Mouse (Mus musculus): ENCODE measurements around the gene Atg4c. TPM values are rescaled to one million over a fixed set of nuclear protein-coding genes. Genes with fewer than 3 reads are reported as not detected.
A peak's percentile ranks its signal among the peaks of the same experiment; 100 is the strongest.

Gene Atg4c
- polyA plus RNA-seq, 1 experiment = 29.1 TPM

DNA sequence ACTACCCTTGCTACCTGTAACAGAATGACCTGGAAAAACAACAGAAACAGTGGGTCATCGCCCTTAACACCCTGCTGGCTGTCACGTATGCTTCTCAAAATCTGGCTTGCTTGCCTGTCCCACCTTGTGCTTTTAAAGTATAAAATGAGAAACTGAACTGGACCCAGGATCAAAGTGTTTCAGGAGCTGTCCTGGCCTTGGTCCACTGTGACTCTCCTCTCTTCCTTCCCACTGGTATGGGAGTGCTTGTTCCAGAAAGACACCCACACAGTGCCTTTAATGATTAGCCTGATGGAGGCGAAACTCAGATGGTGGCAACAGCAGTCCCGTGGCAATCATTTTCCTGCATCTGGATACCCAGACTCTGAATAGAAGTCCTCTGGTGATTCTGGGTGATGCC lies 9.1 kb upstream of the Atg4c start:
- no peak for DNase-seq (ENCODE audit: extremely low spot score in 1 of 2, low spot score in 1 of 2)

DNA sequence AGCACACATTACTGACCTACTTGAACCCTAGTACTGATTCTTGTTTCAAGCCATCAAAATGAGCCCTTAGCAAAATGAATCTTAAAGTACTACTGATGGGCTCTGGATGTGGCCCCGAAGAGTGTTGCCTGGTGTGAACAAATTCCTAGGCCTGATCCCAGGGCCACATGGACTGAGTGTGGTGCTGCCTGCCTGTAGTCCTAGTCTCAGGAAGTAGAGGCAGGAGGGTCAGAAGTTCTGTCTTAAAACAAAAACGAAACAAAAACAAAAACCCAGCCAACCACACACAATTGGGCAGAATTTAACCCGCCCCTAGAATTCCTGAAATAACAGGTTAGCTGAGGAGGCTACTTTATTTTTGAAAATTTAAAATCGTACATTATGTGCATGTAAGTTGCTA lies 8.4 kb upstream of the Atg4c start:
- DNase-seq (ENCODE audit: extremely low spot score in 1 of 2, low spot score in 1 of 2) = no peak

DNA sequence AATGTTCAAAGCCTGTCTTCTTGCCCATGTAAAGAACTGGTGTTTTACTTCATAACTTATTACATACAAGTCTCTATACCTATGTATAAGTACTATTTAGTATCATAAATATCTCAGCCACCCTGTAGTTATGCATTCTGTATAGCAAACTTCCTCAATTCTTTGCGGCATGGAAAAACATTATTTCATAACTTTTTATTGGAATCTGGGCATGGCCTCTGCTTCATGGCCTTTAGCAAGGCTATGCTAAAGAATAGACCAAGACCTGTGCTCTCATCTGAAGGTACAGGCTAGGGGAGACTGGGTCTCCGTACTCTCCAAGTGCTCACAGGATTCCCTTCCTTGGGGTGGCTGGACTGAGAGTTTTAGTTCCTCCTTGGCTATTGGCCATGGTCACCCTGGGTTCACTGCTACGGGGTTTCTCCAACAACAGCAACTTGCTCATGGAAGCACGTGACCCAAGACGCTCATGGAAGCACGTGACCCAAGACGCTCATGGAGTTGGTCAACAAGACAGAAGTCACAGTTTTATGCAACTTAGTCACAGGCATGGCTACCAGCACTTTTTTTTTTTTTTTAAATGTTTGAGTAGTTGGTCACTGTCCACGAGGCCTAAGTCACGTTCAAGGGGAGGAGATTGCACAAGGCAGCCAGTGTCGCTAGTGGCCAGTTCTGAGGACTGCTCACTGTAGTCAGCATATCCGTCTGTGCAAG lies 7.2 kb upstream of the Atg4c start:
- DNase-seq (ENCODE audit: extremely low spot score in 1 of 2, low spot score in 1 of 2) = no peak

DNA sequence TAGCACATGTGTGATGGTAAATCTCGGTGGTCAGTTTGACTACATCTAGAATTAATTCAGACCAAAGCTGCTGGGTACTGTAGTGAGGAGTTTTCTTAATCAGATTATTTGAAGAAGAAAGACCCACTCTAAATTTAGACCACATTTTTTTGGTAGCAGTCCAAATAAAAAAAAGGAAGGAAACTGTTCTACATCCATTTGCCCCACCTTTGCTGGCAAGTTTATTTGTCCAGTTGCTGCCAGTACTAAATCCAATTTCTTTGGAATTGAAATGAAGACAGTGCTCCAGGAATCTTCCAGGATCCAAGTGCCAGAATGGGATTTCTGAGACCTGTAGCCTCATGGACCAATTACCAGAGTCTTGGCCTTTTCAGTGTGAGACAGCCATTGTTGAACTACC lies 1.1 kb upstream of the Atg4c start:
- DNase-seq (ENCODE audit: extremely low spot score in 1 of 2, low spot score in 1 of 2) = no peak

DNA sequence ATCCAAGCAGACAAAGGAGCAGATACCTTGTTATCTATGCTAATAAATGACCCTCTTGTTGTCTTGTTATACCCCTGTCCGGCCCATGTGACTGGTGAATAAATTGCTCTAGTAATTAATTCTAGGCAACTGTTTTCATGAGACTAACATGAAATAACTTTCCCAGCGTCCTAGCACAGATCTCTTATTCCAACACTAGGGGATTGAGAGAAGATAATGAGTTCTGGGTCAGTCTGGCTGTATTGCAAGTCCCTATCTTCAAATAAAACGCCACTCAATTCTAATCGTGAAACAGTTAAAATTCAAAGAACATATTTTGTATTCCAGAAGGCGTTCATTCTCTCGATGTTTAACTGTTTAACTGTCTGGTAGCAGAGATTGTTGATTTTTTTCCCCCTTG lies 520 bp upstream of the Atg4c start:
- no peak for DNase-seq (ENCODE audit: extremely low spot score in 1 of 2, low spot score in 1 of 2)

DNA sequence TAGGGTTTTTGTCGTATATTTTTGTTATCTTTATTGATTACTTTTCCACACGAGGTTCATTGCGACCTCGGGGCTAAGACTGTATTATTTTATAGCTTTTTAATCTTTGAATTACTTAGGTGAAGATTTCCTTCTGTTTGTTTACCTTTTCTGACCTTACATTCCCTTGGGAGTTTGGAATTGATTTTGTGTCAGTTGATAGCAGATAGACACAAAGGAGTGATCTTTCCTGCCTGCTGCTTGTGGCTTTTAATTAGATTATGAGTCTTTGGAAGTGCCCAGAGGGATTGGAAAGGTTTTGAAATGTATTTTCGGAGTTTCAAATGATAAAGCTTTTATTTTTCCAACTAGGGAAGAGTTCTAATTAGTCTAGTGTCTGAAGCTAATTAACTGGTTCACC lies 1.1 kb downstream of the Atg4c start:
- DNase-seq (ENCODE audit: extremely low spot score in 1 of 2, low spot score in 1 of 2) = no peak

DNA sequence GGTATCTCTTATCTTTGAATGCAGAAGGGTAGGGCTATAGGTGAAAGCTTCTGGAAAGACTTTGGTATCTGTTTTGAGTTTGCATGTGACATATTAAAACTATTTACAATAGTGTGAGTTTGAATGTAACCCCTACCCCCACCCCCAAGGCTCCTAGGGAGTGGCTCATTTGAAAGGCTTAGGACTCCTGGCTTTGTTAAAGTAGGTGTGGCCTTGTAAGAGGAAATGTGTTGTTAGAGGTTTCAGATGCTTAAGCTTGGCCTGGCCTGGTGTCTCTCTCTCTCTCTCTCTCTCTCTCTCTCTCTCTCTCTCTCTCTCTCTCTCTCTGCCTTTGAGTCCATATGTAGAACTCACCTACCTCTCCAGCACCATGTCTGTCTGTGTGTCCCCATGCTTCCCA lies 5.0 kb downstream of the Atg4c start:
- no peak for DNase-seq (ENCODE audit: extremely low spot score in 1 of 2, low spot score in 1 of 2)

DNA sequence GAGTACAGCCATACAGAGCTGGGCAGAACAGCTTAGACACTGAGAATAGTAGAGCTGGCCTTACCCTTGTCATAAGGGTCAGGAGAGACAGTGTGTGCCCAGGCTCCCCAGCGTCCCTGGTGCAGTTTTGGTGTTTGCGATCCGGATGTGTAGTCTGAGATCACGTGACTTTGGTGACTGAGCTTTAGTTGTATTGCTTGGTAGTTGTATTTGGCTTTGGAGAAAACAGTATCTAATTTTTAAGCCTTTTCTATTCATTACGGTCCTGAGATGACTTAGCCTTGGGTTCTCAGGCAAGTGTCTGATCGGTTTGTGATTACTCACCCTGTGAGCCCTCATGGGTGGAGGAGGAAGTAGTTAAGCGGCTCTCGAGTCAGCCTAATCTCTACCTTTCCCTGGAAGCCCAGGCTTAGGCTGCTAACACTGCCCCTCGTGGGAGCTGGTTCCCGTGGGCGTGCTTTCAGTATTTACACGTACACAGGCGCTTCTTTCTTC lies 6.1 kb downstream of the Atg4c start:
- peak in 1 of 2 experiments; percentile 30 for DNase-seq (ENCODE audit: extremely low spot score in 1 of 2, low spot score in 1 of 2)

DNA sequence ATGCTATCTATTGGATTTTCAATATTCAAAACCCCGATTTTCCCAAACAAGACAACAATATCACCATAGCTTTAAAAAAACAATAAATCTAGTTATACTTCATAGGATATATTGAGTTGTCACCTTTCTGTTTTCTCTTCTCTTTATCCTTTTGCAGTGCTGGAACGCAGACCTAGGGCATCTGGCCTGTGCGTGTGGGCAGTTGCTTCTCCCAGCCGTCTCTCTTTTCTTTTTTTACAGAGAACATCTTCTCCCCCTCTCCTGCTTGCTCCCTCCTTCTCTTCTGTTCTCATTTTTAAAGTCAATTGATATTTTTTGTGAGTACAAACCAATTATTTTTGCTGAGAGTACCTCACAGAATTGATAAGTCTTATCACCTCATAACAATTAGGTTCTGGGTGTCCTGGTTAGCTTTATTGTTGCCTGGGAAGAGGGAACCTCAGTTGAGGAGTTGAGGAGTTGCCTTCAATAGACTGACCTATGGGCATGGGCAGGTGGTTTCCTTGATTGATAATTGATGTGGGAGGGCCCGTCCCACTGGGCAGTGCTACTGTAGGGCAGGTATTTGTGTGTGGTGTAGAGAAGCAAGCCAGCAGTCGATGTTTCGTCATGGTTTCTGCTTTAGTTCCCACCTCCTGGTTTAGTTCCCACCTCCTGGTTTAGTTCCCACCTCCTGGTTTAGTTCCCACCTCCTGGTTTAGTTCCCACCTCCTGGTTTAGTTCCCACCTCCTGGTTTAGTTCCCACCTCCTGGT lies 6.8 kb downstream of the Atg4c start:
- DNase-seq (ENCODE audit: extremely low spot score in 1 of 2, low spot score in 1 of 2) = peak in 1 of 2 experiments; percentile 50

DNA sequence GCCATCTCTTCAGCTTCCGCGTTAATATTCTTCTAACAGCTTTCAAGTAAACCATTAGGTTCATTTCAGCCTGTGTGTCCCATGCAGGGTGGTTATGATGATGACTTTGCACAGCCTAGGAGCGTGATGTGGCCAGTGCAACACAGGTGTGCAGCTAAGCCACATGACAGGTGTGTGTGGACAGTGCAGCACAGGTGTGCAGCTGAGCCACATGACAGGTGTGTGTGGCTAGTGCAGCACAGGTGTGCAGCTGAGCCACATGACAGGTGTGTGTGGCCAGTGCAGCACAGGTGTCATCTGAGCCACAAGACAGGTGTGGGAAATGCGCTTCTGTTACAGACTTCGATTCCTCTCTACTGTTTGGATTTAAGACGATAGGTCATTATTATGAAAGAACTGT lies 12.0 kb downstream of the Atg4c start:
- no peak for DNase-seq (ENCODE audit: extremely low spot score in 1 of 2, low spot score in 1 of 2)

DNA sequence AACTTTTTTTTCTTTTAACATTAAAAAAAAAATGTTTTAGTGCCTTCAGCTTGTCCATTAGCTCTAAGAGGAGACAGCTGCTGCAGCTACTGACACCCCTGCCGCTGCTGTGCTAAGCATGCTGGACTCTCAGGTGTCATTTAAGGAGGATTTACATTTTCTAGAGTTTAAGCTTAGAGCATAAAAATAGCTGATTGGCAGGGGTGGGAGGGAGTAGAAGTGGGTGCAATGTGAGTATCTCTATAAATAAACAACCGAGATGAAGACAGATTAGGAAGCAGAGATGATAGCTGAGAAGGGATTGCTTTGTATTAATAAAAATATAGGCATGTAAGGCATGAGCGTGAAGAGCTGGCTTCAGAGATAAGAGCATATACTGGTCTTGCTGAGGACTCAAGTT lies 12.6 kb downstream of the Atg4c start:
- DNase-seq (ENCODE audit: extremely low spot score in 1 of 2, low spot score in 1 of 2) = peak in 1 of 2 experiments; percentile 26

DNA sequence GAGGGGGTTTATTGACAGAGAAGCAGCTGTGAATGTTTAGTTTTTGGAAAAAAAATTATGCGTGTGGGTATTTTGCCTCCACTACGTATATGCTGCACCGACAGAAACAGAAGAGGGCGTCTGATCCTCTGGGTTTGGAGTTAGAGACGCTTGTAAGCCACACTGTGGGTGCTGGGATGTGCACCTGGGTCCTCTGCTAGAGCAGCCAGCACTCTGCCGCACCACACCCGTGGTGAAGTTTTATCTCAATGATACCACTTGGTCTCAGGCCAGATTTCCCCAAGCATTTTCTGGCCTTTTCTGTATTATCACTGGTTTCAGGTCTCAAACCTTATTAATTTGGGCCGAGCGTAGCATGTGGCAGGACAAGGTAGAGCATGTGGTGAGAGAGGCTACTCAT lies 16.4 kb downstream of the Atg4c start:
- DNase-seq (ENCODE audit: extremely low spot score in 1 of 2, low spot score in 1 of 2) = no peak

DNA sequence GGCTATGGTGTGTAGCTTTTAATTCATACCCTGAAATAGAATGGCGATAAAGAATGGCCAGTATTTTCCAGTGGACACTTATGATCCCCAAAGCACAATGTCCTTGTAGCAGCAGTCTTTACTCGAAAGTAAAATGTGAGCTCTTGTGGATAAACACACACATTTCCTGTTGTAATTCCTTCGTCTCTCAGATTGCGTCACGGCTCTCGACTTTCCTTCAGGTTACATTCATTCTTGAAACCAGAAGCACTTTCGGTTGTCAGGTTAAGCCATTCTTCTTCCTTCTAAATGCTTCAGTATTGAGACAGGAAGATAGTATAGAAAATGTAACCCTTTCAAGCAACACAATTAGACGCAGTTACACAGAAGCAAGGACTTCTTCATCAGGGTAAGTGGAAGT lies 17.9 kb downstream of the Atg4c start:
- no peak for DNase-seq (ENCODE audit: extremely low spot score in 1 of 2, low spot score in 1 of 2)

DNA sequence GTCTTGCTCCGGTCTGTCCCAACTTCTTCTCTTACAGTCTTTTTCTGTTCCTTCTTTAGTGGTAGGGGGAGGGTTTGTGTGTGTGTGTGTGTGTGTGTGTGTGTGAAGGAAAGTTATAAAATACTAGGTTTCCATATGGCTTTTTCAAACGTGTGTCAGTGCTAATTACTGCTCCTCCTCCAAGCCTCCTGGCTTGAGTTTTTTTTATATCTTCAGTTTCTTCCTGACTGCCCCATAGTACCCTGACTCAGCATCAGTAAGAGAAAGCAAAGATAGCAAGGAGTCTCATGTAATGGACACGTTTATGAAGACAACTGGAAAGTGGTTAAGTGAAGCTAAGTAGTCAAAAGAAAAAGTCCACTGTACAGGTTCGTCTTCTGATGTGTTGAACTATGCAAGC lies 19.4 kb downstream of the Atg4c start:
- peak in 1 of 2 experiments; percentile 52 for DNase-seq (ENCODE audit: extremely low spot score in 1 of 2, low spot score in 1 of 2)

DNA sequence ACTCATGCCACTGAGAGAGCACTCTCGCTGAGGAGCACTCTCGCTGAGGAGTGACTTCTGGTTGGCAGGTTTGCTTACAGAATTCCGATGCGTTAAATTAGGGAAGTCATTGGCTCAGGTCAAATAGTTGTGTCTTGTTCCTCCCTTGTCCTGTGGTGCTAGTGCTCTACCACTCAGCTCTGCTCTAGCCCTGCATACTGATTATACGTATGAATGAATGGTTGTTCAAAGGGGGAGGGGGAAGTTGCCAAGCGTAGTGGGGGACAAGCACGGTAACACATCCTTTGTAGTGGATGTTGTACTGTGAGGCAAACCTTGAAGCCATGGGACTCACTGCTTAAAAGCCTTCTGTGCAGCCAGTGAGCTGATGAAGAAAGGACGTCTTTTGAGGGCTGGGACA lies 28.5 kb downstream of the Atg4c start:
- DNase-seq (ENCODE audit: extremely low spot score in 1 of 2, low spot score in 1 of 2) = no peak

DNA sequence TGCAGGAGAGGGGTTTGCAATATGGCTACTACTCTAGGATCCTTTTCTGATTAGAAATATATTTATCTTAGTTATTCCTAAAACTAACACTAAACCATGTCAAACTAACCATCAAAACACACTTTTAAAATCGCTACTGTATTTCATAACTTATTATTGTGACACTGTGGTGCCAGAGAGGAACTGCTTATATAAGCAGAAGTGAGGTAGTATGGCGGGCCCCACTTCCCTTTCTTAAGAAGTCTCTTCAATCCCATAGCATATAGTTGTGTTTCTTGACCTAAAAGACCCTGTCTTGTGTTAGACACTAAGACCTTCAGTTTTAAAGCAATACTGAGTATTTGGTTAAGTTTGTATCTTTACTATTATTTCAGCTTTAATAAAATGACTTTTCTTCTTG lies 31.1 kb downstream of the Atg4c start:
- DNase-seq (ENCODE audit: extremely low spot score in 1 of 2, low spot score in 1 of 2) = no peak

DNA sequence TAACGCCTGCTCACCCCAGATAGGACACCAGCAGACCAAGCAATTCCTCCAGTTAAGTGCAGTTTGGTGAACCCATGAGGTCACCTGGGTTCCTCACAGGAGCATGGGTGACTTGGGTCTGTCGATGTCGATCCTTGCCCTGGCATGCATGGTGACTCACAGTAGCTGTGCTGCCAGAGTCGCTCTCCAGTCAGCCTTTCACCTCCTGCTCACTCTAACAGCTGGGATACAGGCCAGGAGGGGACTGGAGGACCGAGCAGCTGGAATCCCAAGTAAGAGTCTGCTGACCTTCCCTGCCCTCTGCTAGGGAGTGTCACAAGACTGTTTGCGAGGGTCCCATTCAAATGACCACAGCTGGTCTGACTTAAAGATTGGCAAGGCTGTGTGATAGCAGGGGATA lies 33.5 kb downstream of the Atg4c start:
- DNase-seq (ENCODE audit: extremely low spot score in 1 of 2, low spot score in 1 of 2) = no peak

DNA sequence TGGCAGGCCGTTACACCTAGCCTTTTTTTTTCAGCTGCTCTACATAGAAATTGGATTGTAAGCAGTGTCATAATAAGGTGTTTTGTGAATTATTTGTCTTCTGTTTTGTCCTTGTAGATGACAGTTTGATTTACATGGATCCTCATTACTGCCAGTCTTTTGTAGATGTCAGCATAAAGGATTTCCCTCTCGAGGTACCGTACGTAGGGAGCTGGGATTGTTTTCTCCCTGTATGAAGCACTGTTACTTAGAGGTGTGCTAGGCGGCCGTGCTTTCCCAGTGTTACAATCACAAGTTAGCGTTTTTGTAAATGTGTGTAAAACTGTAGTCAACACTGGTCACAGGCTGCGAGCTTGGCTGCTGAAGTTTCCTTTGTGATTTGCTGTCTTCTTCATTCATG lies 35.6 kb downstream of the Atg4c start:
- no peak for DNase-seq (ENCODE audit: extremely low spot score in 1 of 2, low spot score in 1 of 2)

DNA sequence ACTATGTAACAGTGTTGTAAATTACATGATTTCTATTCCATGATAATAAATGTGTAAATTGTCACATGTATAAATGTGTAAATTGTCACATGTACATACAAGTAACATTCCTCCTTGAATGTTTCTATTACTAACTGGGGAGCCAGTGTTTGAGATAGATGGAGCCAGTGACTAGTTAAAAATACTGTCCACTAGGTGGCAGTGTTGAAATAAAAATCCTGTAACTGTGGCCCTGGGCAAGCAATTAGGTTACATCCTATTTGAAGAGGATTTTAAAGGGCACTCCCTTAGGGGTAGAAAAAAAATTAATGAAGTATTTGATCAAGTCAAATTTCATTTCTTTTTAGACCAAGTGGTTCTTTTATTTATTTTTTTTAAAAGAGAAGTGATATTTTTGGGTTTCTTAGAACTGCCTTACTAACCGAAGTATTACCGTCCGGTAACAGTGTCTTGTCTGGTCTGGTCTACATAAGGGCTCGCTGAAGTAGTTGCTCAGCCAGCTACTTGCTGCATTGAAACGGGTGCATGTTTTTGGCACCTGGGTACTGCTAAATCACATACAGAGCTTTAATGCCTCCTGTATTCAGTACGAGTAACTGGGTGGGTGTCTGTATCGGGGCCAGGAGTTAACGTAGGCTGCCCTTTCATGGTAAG lies 41.6 kb downstream of the Atg4c start:
- peak in 1 of 2 experiments; percentile 79 for DNase-seq (ENCODE audit: extremely low spot score in 1 of 2, low spot score in 1 of 2)

DNA sequence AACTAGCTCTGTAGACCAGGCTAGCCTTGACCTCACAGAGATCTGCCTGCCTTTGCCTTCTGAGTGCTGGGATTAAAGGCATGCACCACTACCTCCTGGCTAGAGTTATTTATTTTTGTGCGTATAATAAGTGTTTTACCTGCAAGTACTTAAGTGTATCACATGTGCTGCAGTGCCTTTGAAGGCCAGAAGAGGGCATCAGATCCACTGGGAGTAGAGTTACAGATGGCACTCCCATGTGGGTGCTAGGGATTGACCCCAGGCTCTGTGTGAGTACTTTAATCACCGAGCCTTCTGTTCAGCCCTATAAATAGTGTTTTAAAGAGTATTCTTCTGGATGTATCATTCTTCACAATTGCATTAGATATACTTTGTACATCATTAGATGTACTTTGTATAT lies 44.6 kb downstream of the Atg4c start:
- DNase-seq (ENCODE audit: extremely low spot score in 1 of 2, low spot score in 1 of 2) = no peak

DNA sequence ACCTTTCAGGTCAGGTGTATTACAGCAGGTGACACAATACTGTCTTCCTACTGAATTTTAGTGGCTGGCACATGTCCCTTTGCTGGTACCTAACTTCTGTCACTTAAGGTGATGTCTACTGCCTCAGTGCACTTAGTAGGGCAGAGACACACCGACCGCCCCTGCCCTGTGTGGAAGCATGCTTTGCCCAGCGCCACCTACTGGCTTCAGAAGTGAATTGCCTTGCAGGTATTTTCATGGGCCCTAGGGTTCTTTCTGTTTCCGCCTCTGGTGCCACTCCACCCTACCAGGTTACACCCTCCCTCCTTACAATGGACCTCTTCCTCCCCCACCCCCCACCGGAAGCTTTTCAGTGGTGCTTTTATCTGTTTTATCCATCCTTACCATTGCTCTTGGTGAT lies 47.9 kb downstream of the Atg4c start:
- DNase-seq (ENCODE audit: extremely low spot score in 1 of 2, low spot score in 1 of 2) = no peak

DNA sequence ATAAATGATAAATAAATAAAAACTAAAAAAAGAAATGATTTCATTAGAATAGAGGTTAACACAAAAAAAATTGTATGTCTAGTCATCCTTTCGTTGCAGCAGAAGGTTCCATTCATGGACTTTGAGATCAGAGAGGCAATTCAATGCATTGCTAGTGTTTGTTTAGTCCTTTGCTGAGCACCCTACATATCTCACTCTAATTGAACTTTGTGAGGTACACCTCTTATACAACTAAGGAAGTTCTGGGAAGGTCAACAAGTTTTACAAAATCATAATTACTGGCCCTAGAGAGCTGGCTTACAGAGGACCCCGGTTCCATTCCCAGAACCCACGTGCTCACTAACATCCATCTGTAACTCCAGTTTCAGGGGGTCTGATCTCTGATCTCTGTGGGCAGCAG lies 55.6 kb downstream of the Atg4c start:
- DNase-seq (ENCODE audit: extremely low spot score in 1 of 2, low spot score in 1 of 2) = no peak

Measured in frontal cortex, adult 2 months (tissue).